Mouse (Mus musculus): ENCODE results near the gene Fkbp4.

- TF ChIP-seq CTCF (IDR thresholded peaks at IDR 0.05) (no peak), POLR2A (IDR thresholded peaks at IDR 0.05; ENCODE audit: insufficient read depth, low read depth, low read length) (no peak)
Observed at GRCm38 (mm10) chr6:128408544-128409125, 29.8 kb downstream of the Fkbp4 start.
